Mouse (Mus musculus) retina, embryonic 14.5 days (tissue): ENCODE measurements around the gene 4930502E18Rik.
A peak's percentile ranks its signal among the peaks of the same experiment; 100 is the strongest.
"Not testable (repeated sequence)": the region's sequence is repeated elsewhere in the genome, so short reads cannot be mapped to it uniquely, and the experiment has no call there.

ENCODE experiments used
- DNase-seq: peaks from one replicate; pipeline ENCODE4 v3.0.0-alpha.2; 2015; ENCODE audit warnings: low spot score

The 4930502E18Rik gene

GRCm38 (mm10) chrX:53724596-53724995 lies at the start of gene 4930502E18Rik:
Gene 4930502E18Rik (plus strand): TSS chrX:53724826.
- no peak for DNase-seq

- peak; percentile 2 for DNase-seq
These were observed 47.7 kb upstream of the 4930502E18Rik start for GRCm38 (mm10) chrX:53676943-53677342.

DNA sequence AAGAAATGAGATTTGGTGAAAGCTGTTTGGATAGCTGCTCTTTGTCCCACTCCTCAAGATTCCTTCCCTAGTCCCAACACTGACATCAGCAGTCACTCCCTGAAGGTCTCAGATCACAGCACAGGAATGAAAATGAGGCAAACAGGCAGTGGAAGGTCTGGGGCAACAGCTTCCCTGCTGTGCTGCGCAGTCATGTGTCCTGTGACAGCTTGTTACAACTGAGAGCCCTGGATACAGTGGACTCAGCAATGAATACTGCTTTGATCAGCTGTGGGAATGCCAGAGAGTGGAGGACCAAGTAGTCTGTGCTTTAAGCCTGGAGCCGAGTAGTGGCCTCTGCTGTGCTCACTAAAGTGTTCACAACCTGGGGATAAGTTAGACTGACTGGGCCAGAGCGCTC lies 42.0 kb upstream of the 4930502E18Rik start:
- DNase-seq: not testable (repeated sequence)

DNA sequence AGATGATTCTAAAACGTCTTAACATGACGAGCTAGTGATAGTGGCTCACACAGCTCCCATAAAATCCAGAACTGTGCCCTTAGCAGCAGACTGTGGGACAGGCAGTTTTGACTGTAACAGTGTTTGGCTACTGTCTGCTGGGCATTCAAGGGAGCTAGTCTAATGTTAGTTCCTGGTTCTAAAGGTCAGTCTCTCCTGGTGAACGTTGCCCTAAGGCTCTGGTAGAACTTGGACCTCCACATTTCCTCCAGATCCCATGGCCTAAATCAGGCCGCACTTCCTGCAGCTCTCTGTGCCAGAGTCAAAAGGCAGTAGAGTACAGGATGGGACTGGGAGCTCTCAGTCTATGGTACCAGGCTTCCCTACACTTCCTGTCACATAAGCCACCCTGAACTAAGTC lies 40.0 kb upstream of the 4930502E18Rik start:
- not testable (repeated sequence) for DNase-seq

- no peak for DNase-seq
These were observed 32.6 kb upstream of the 4930502E18Rik start for GRCm38 (mm10) chrX:53692065-53692464.

DNA sequence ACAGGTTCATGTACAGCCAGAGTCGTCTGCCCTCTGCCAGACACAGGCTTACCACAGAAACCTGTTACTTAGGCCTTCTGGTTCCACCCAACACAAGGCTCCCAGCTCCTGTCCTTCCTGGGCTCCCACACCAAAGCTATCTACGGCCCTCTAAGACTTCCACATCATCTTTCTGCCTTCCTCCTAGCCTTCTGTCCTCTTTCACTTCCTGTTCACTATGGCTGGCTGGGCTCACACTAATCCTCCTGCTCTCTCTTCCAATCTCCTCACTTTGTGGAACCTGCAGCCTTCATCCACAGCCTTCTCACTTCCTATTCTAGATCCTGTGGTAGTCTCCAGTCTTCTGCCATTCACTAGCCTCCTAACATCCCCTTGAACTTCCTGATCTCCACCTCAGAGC lies 31.5 kb upstream of the 4930502E18Rik start:
- DNase-seq: no peak

- DNase-seq: no peak
These were observed 30.4 kb upstream of the 4930502E18Rik start for GRCm38 (mm10) chrX:53694008-53694777.

DNA sequence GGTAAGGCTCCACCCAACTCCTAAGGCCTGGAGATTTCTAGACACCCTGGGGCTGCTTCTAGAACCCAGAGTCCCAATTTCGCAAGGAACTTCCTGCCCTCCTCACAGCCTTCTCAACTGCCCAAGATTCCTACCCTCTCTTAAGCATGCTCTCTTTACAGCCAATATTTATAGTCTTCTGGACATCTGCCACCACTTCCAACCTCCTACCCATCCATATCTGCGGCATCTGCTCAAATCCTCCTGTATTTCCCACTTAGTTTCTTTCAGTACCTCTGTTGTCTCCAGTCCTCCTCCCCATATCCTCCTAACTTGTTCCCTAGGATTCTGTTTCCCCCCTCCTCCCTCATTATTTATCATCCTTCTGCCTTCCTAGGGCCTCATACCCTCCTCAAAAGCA lies 25.4 kb upstream of the 4930502E18Rik start:
- DNase-seq: no peak

- DNase-seq: no peak
These were observed 22.0 kb upstream of the 4930502E18Rik start for GRCm38 (mm10) chrX:53702673-53703072.

DNA sequence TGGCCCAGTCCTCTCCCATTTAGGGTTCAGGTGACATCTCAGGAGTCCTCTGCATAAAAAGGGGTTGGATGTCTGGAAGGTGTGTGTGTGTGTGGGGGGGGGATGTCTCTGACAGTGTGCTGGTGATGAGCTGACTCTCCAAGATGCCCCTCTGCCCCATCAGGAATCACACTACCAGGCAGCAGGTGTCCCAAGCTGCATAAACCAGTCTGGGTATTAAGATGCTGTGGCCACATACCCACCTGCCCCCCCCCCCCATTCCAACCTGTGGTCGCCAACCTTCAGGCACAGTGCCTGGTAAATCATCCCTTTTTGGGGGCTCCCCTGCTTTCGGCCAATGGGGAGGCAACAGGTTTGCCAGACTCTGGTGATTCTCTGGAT lies 8.7 kb upstream of the 4930502E18Rik start:
- DNase-seq: no peak

DNA sequence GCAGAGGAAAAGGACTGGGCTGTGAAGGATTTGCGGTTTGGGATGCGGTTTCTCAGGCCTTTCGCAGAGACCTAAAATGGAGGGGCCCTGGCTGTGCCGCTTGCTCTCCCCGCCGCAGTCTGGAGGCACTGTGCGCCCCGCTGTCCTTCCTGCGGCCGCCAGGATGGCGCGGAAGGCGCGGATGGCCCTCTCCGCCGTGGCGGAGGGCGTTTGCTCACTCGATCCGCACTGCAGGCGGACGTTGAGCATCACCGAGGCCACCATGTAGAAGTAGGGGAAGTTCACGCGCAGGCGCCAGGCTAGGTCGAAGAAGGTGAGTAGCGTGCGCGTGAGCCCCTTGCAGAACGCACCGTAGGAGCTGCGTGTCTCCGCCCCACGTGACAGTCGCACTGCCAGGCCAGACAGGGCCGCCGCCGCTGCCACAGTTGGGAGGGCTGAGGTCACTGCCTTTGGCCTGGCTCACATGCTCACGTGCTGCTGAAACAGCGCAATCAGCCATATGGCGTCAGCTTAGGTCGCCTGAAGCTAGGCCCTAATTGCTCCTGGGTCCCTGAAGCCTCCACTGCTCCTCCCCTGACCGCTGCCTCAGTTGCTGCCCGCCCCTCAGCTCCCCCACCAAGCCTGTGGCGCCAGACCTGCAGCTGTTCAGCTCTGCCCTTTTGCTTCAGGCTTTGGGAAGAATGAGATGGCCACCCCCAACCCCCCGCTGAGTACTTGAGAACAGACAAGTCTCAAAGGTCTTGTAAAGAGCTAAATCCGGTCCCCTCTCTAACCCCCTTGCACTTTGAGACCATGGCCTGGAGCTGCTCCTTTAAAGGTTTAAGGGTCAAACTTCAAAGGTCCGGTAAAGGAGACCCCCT lies 8.1 kb upstream of the 4930502E18Rik start:
- peak; percentile 66 for DNase-seq

- no peak for DNase-seq
These were observed 4.3 kb downstream of the 4930502E18Rik start for GRCm38 (mm10) chrX:53728967-53729366.

- DNase-seq: no peak
These were observed 28.2 kb downstream of the 4930502E18Rik start for GRCm38 (mm10) chrX:53752851-53753250.

DNA sequence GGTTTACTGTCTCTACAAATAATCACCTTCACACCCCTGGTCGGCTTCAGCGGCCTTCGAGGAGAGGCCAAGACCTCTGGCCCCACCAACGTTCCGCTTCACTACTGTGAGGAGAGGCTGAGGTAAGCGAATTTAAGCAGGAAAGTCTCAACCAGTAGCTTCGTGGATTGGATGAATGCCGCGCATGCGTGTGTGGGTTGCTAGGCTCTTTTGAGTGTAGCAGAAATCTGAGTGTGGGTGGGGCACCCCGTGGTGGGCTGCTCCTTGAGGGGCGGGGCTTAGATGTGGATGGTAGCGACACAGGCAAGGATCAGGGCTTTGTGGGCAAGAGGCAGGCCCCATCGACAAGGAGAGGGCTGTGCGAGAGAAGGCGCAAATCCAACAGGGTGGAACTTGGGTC lies 33.1 kb downstream of the 4930502E18Rik start, which contains the start of gene 1700013H16Rik:
Gene 1700013H16Rik (minus strand): TSS at position 96 of the 400 bp plus-strand sequence.
- no peak for DNase-seq

GRCm38 (mm10) chrX:53776276-53776675 lies 51.6 kb downstream of the 4930502E18Rik start, which contains the start of gene Zfp36l3:
Gene Zfp36l3 (minus strand): TSS chrX:53776394.
- DNase-seq: no peak
